Mouse (Mus musculus): ENCODE data around the gene Angptl7. TPM values are rescaled to one million over a fixed set of nuclear protein-coding genes. Genes with fewer than 3 reads are reported as not detected.

The Angptl7 gene
- polyA plus RNA-seq, 1 experiment from 2014 or later, result 0.28 TPM

DNA sequence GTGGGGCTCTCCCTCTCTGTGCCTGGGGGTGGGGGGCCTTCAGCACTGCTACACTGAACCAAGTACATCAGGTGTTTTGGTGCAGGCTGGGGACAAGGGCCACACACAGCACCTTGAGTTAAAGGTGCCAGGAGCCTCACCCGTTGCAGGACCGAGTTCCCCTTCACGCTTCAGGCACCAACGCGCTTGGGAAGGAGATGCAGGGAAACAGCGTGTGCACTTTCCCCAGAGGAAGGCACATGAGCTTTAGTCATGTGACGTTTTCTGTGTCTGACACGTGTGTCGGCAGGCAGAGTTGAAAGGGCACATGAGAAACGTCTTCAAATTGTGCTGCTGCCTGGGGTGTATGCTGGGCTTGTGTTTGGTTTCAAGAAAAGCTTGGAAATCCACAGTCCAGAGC, 31.9 kb downstream of the Angptl7 start:
- Histone ChIP-seq H3K4me1 (replicated peaks; ENCODE audit: control insufficient read depth, insufficient read depth, low read length) (no peaks in the 10 kb centered on the region), H3K4me3 (ENCODE audit: low read depth, low read length) (no peak overlapping the region), H3K4me2 (ENCODE audit: low read length) (no peak overlapping the region), H3K9ac (ENCODE audit: low read length) (no peak overlapping the region), H3K27ac (ENCODE audit: low read depth) (no peak overlapping the region), H3K27me3 (replicated peaks; ENCODE audit: control insufficient read depth, insufficient read depth, low read length) (no peaks in the 10 kb centered on the region), H3K36me3 (ENCODE audit: control insufficient read depth, insufficient read depth, low read length) (peaks cover 100% of the 10 kb centered on the region), H3K9me3 (ENCODE audit: control insufficient read depth, low read length) (no peaks in the 10 kb centered on the region)
- 90% methylated on average over 10 of the region's 10 CpGs for WGBS
- DNase-seq (ENCODE audit: low spot score), result no peak
- no peak for ATAC-seq (replicated peaks; ENCODE audit: low FRiP score, low TSS enrichment, low read depth)

- no peak for ATAC-seq (replicated peaks; ENCODE audit: low FRiP score, low TSS enrichment, low read depth)
- no peak for DNase-seq (ENCODE audit: low spot score)
- no peak overlapping the region for H3K4me2 ChIP-seq (ENCODE audit: low read length)
- no peaks in the 10 kb centered on the region for H3K9me3 ChIP-seq (ENCODE audit: control insufficient read depth, low read length)
- WGBS, result 95% methylated on average over 5 of the region's 5 CpGs
- no peak overlapping the region for H3K4me3 ChIP-seq (ENCODE audit: low read depth, low read length)
- H3K9ac ChIP-seq (ENCODE audit: low read length), result no peak overlapping the region
- no peaks in the 10 kb centered on the region for H3K27me3 ChIP-seq (replicated peaks; ENCODE audit: control insufficient read depth, insufficient read depth, low read length)
- H3K36me3 ChIP-seq (ENCODE audit: control insufficient read depth, insufficient read depth, low read length), result peaks cover 100% of the 10 kb centered on the region
- H3K4me1 ChIP-seq (replicated peaks; ENCODE audit: control insufficient read depth, insufficient read depth, low read length), result no peaks in the 10 kb centered on the region
- H3K27ac ChIP-seq (ENCODE audit: low read depth), result no peak overlapping the region
Observed at GRCm38 (mm10) chr4:148466511-148467079, 33.7 kb downstream of the Angptl7 start.

DNA sequence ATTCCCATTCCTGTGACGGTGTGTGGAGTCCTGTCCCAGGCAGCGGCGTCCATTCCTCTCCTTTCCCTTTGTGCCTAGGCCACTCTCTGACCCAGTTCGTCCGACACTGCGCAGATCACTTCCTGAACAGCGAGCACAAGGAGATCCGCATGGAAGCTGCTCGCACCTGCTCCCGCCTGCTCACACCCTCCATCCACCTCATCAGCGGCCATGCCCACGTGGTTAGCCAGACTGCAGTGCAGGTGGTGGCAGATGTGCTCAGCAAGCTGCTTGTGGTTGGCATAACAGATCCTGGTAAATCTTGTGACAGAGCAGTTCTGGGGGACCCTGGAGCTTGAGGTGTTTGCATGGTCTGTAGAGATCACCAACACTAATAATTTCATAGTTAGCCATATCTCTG, 35.4 kb downstream of the Angptl7 start:
- H3K9ac ChIP-seq (ENCODE audit: low read length), result no peak overlapping the region
- 96% methylated on average over 12 of the region's 12 CpGs for WGBS
- H3K4me2 ChIP-seq (ENCODE audit: low read length), result no peak overlapping the region
- no peak for ATAC-seq (replicated peaks; ENCODE audit: low FRiP score, low TSS enrichment, low read depth)
- no peak for DNase-seq (ENCODE audit: low spot score)
- H3K27ac ChIP-seq (ENCODE audit: low read depth), result no peak overlapping the region
- H3K36me3 ChIP-seq (ENCODE audit: control insufficient read depth, insufficient read depth, low read length), result peaks cover 97% of the 10 kb centered on the region
- no peaks in the 10 kb centered on the region for H3K9me3 ChIP-seq (ENCODE audit: control insufficient read depth, low read length)
- no peak overlapping the region for H3K4me3 ChIP-seq (ENCODE audit: low read depth, low read length)
- no peaks in the 10 kb centered on the region for H3K4me1 ChIP-seq (replicated peaks; ENCODE audit: control insufficient read depth, insufficient read depth, low read length)
- no peaks in the 10 kb centered on the region for H3K27me3 ChIP-seq (replicated peaks; ENCODE audit: control insufficient read depth, insufficient read depth, low read length)

DNA sequence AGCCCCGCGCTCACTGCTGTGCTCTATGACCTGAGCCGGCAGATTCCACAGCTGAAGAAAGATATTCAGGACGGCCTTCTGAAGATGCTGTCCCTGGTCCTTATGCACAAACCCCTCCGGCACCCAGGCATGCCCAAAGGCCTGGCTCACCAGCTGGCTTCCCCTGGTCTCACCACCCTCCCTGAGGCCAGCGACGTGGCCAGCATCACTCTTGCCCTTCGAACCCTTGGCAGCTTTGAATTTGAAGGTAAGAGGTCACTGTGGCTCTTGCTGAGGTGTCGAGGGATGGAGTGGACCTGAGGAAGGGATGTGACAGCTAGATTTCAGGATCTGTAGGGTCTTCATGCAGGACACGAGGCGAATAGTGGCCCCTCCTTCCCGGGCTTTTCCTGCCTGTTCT, 36.0 kb downstream of the Angptl7 start:
- Histone ChIP-seq H3K4me3 (ENCODE audit: low read depth, low read length) (no peak overlapping the region), H3K27ac (ENCODE audit: low read depth) (no peak overlapping the region), H3K9ac (ENCODE audit: low read length) (no peak overlapping the region), H3K36me3 (ENCODE audit: control insufficient read depth, insufficient read depth, low read length) (peaks cover 97% of the 10 kb centered on the region), H3K4me2 (ENCODE audit: low read length) (no peak overlapping the region), H3K27me3 (replicated peaks; ENCODE audit: control insufficient read depth, insufficient read depth, low read length) (no peaks in the 10 kb centered on the region), H3K9me3 (ENCODE audit: control insufficient read depth, low read length) (no peaks in the 10 kb centered on the region), H3K4me1 (replicated peaks; ENCODE audit: control insufficient read depth, insufficient read depth, low read length) (no peaks in the 10 kb centered on the region)
- 81% methylated on average over 12 of the region's 12 CpGs for WGBS
- ATAC-seq (replicated peaks; ENCODE audit: low FRiP score, low TSS enrichment, low read depth) (no peak), DNase-seq (ENCODE audit: low spot score) (no peak)

GRCm38 (mm10) chr4:148463208-148463960, 36.9 kb downstream of the Angptl7 start:
- Histone ChIP-seq H3K27ac (ENCODE audit: low read depth) (no peak overlapping the region), H3K9ac (ENCODE audit: low read length) (no peak overlapping the region), H3K36me3 (ENCODE audit: control insufficient read depth, insufficient read depth, low read length) (peaks cover 97% of the 10 kb centered on the region), H3K9me3 (ENCODE audit: control insufficient read depth, low read length) (no peaks in the 10 kb centered on the region), H3K27me3 (replicated peaks; ENCODE audit: control insufficient read depth, insufficient read depth, low read length) (no peaks in the 10 kb centered on the region), H3K4me3 (ENCODE audit: low read depth, low read length) (no peak overlapping the region), H3K4me1 (replicated peaks; ENCODE audit: control insufficient read depth, insufficient read depth, low read length) (no peaks in the 10 kb centered on the region), H3K4me2 (ENCODE audit: low read length) (no peak overlapping the region)
- ATAC-seq (replicated peaks; ENCODE audit: low FRiP score, low TSS enrichment, low read depth) (no peak), DNase-seq (ENCODE audit: low spot score) (peak; percentile 66)
- 73% methylated on average over 14 of the region's 14 CpGs for WGBS

DNA sequence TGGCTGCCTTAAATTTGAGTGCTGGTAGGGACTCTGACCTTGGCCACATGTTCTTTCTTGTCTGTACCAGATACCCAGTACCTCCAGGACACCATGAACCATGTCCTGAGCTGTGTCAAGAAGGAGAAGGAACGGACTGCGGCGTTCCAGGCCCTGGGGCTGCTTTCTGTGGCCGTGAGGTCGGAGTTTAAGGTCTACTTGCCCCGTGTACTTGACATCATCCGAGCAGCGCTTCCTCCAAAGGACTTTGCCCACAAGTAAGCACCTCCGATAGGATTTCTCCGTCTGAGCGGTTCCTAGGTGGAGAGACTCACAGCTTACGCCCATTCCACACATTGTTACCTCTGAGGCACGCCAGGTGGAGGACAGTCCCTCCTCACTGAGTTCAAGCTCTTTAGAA, 37.5 kb downstream of the Angptl7 start:
- no peaks in the 10 kb centered on the region for H3K9me3 ChIP-seq (ENCODE audit: control insufficient read depth, low read length)
- H3K27ac ChIP-seq (ENCODE audit: low read depth), result no peak overlapping the region
- H3K4me1 ChIP-seq (replicated peaks; ENCODE audit: control insufficient read depth, insufficient read depth, low read length), result no peaks in the 10 kb centered on the region
- H3K36me3 ChIP-seq (ENCODE audit: control insufficient read depth, insufficient read depth, low read length), result peaks cover 97% of the 10 kb centered on the region
- H3K9ac ChIP-seq (ENCODE audit: low read length), result no peak overlapping the region
- no peak overlapping the region for H3K4me2 ChIP-seq (ENCODE audit: low read length)
- no peaks in the 10 kb centered on the region for H3K27me3 ChIP-seq (replicated peaks; ENCODE audit: control insufficient read depth, insufficient read depth, low read length)
- ATAC-seq (replicated peaks; ENCODE audit: low FRiP score, low TSS enrichment, low read depth), result no peak
- WGBS, result 93% methylated on average over 13 of the region's 13 CpGs
- no peak for DNase-seq (ENCODE audit: low spot score)
- no peak overlapping the region for H3K4me3 ChIP-seq (ENCODE audit: low read depth, low read length)

- Histone ChIP-seq H3K27ac (ENCODE audit: low read depth) (no peak overlapping the region), H3K4me2 (ENCODE audit: low read length) (no peak overlapping the region), H3K36me3 (ENCODE audit: control insufficient read depth, insufficient read depth, low read length) (peaks cover 97% of the 10 kb centered on the region), H3K4me3 (ENCODE audit: low read depth, low read length) (no peak overlapping the region), H3K9ac (ENCODE audit: low read length) (no peak overlapping the region), H3K27me3 (replicated peaks; ENCODE audit: control insufficient read depth, insufficient read depth, low read length) (no peaks in the 10 kb centered on the region), H3K9me3 (ENCODE audit: control insufficient read depth, low read length) (no peaks in the 10 kb centered on the region), H3K4me1 (replicated peaks; ENCODE audit: control insufficient read depth, insufficient read depth, low read length) (no peaks in the 10 kb centered on the region)
- 81% methylated on average over 4 of the region's 4 CpGs for WGBS
- ATAC-seq (replicated peaks; ENCODE audit: low FRiP score, low TSS enrichment, low read depth) (no peak), DNase-seq (ENCODE audit: low spot score) (no peak)
Observed at GRCm38 (mm10) chr4:148461772-148462171, 38.5 kb downstream of the Angptl7 start.

DNA sequence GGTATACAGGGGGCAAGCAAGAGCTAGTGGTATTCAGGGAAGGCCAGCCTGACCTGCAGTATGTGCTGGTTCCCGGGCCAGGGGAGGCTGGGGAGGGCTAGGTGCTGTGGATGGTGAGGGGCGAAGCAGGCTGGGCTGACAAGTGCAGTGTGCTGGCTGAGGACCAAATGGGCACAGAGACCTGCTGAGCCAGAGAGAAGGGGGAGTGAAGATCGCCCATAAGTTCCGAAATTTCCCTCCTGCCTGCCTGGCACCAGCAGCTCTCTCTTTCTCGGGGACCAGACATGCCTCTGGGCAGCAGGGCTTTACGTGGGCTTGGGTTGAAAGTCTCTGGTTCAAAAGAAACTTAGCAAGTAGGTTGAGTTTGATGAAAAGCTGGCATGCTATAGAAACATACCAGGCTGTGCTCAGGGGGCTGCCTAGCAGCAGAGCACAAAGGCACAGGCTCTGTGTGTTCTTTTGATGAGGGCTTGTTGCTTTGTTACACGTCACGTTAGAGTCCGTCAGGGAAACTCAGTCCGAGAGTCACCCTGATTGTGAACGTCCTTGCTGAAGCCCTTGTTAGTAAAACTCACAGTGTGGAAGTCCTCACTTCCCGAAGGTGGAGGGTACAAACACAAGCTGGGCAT, 39.5 kb downstream of the Angptl7 start:
- 93% methylated on average over 12 of the region's 12 CpGs for WGBS
- no peaks in the 10 kb centered on the region for H3K27me3 ChIP-seq (replicated peaks; ENCODE audit: control insufficient read depth, insufficient read depth, low read length)
- H3K4me2 ChIP-seq (ENCODE audit: low read length), result no peak overlapping the region
- ATAC-seq (replicated peaks; ENCODE audit: low FRiP score, low TSS enrichment, low read depth) (no peak), DNase-seq (ENCODE audit: low spot score) (no peak)
- H3K4me1 ChIP-seq (replicated peaks; ENCODE audit: control insufficient read depth, insufficient read depth, low read length), result no peaks in the 10 kb centered on the region
- H3K27ac ChIP-seq (ENCODE audit: low read depth), result no peak overlapping the region
- H3K9ac ChIP-seq (ENCODE audit: low read length), result no peak overlapping the region
- H3K9me3 ChIP-seq (ENCODE audit: control insufficient read depth, low read length), result no peaks in the 10 kb centered on the region
- H3K4me3 ChIP-seq (ENCODE audit: low read depth, low read length), result no peak overlapping the region
- H3K36me3 ChIP-seq (ENCODE audit: control insufficient read depth, insufficient read depth, low read length), result peaks cover 97% of the 10 kb centered on the region
